Mouse (Mus musculus): ENCODE data around the gene Bpifa3. TPM values are rescaled to one million over a fixed set of nuclear protein-coding genes. Genes with fewer than 3 reads are reported as not detected.

Gene Bpifa3
- polyA plus RNA-seq (2015; fragmentation: Illumina TruSeq; extraction: RNeasy Lipid Tissue Mini Kit (QIAGEN cat#74804); ENCODE audit: low read depth, low replicate concordance): not detected

DNA sequence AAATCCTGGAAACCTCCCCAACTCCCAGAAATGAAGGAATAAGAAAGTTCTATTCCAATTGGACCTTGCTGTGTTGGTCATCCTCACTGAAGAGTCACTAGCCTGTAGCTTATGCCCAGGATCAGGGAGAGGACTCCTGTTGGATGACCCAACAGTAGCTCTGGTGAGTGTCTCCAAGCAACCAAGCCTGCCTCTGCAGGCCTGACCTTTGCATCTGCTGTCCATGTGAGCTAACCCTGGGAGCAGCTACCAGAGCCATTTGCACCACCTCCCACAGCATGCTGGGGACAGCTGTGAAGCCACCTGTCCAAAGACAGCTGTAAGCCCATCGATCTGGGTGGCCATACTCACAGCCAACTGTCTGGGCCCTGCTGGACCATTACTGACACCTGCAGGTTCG is at the start of gene Bpifa3:
TSS of gene Bpifa3 (plus strand) at position 217 of the 400 bp plus-strand sequence.

DNA sequence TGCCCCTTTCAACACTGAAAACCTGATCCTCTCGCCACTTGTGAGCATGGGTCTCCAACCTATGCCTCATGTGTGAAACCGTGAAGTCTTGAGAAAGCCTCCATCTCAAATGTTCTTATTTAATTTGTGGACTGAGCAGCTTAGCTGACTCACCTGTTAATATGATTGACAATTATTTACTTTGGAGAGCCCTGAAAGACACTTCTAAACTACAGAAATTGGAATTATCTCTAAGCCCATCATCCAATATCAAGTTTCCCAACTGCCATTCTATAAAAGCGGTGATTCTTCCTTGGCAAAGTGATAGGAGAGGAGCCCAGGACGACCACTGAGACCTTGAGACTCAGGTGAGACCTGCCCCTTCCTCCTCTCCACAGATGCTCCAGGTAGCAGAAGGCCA is 12.4 kb downstream of the Bpifa3 start, which contains the start of gene Bpifa1:
TSS of gene Bpifa1 (plus strand) at position 301 of the 400 bp plus-strand sequence.

DNA sequence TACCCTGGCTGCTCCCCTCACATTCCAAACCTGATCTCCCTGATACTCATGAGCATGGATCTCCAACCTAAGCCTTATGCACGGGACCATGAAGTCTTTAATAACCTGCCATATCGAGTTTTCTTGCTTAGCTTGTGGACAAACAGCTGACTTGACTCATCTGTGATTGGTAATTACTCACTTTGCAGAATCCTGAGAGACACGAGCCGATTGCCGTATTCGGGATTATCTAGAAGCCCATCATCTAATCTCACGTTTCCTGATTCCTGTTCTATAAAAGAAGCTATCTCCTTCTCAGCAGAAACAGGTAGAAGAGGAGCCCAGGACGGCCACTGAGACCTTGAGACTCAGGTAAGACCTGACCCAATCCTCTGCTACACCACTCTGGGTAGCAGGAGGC is 32.2 kb downstream of the Bpifa3 start, which contains the start of gene Bpifa5:
TSS of gene Bpifa5 (plus strand) at position 301 of the 400 bp plus-strand sequence.

Other genes starting within 250 kb of the Bpifa3 start
- not detected for gene Bpifb6, start 229.9 kb upstream of the Bpifa3 start, polyA plus RNA-seq (2015; fragmentation: Illumina TruSeq; extraction: RNeasy Lipid Tissue Mini Kit (QIAGEN cat#74804); ENCODE audit: low read depth, low replicate concordance)
- gene Bpifb3, start 212.1 kb upstream of the Bpifa3 start, polyA plus RNA-seq (2015; fragmentation: Illumina TruSeq; extraction: RNeasy Lipid Tissue Mini Kit (QIAGEN cat#74804); ENCODE audit: low read depth, low replicate concordance): not detected
- gene Bpifb4, start 192.1 kb upstream of the Bpifa3 start, polyA plus RNA-seq (2015; fragmentation: Illumina TruSeq; extraction: RNeasy Lipid Tissue Mini Kit (QIAGEN cat#74804); ENCODE audit: low read depth, low replicate concordance): not detected
- gene Bpifa6, start 155.4 kb upstream of the Bpifa3 start, polyA plus RNA-seq (2015; fragmentation: Illumina TruSeq; extraction: RNeasy Lipid Tissue Mini Kit (QIAGEN cat#74804); ENCODE audit: low read depth, low replicate concordance): not detected
- gene Bpifa2, start 122.1 kb upstream of the Bpifa3 start, polyA plus RNA-seq (2015; fragmentation: Illumina TruSeq; extraction: RNeasy Lipid Tissue Mini Kit (QIAGEN cat#74804); ENCODE audit: low read depth, low replicate concordance): not detected
- gene Bpifa1, start 12.5 kb downstream of the Bpifa3 start, polyA plus RNA-seq (2015; fragmentation: Illumina TruSeq; extraction: RNeasy Lipid Tissue Mini Kit (QIAGEN cat#74804); ENCODE audit: low read depth, low replicate concordance): not detected
- gene Bpifa5, start 32.3 kb downstream of the Bpifa3 start, polyA plus RNA-seq (2015; fragmentation: Illumina TruSeq; extraction: RNeasy Lipid Tissue Mini Kit (QIAGEN cat#74804); ENCODE audit: low read depth, low replicate concordance): not detected
- not detected for gene Bpifb1, start 60.5 kb downstream of the Bpifa3 start, polyA plus RNA-seq (2015; fragmentation: Illumina TruSeq; extraction: RNeasy Lipid Tissue Mini Kit (QIAGEN cat#74804); ENCODE audit: low read depth, low replicate concordance)
- not detected for gene Bpifb5, start 93.4 kb downstream of the Bpifa3 start, polyA plus RNA-seq (2015; fragmentation: Illumina TruSeq; extraction: RNeasy Lipid Tissue Mini Kit (QIAGEN cat#74804); ENCODE audit: low read depth, low replicate concordance)
- gene Bpifb9a, start 127.5 kb downstream of the Bpifa3 start, polyA plus RNA-seq (2015; fragmentation: Illumina TruSeq; extraction: RNeasy Lipid Tissue Mini Kit (QIAGEN cat#74804); ENCODE audit: low read depth, low replicate concordance): not detected
- gene Bpifb9b, start 176.9 kb downstream of the Bpifa3 start, polyA plus RNA-seq (2015; fragmentation: Illumina TruSeq; extraction: RNeasy Lipid Tissue Mini Kit (QIAGEN cat#74804); ENCODE audit: low read depth, low replicate concordance): not detected
- gene Cdk5rap1, start 242.7 kb downstream of the Bpifa3 start, polyA plus RNA-seq (2015; fragmentation: Illumina TruSeq; extraction: RNeasy Lipid Tissue Mini Kit (QIAGEN cat#74804); ENCODE audit: low read depth, low replicate concordance): 13.5 TPM